Mouse (Mus musculus): Measurements from ENCODE around the gene Nalcn. TPM values are rescaled to one million over a fixed set of nuclear protein-coding genes. Genes with fewer than 3 reads are reported as not detected.

Nalcn gene
- 2.1 TPM for polyA plus RNA-seq (2014; fragmentation: Illumina TruSeq; extraction: RNeasy Lipid Tissue Mini Kit (QIAGEN cat#74804); ENCODE audit: low read depth, low replicate concordance)

GRCm38 (mm10) chr14:123626501-123627179, at the start of gene Nalcn:
TSS of gene Nalcn (minus strand) at chr14:123627144.

GRCm38 (mm10) chr14:123659921-123660385, 33.0 kb upstream of the Nalcn start, which contains the start of gene Itgbl1:
TSS of gene Itgbl1 (plus strand) at chr14:123659971.

Other genes starting within 250 kb of the Nalcn start
- gene Itgbl1, start 32.8 kb upstream of the Nalcn start, polyA plus RNA-seq (2014; fragmentation: Illumina TruSeq; extraction: RNeasy Lipid Tissue Mini Kit (QIAGEN cat#74804); ENCODE audit: low read depth, low replicate concordance) = 14.4 TPM

Data from adipose tissue, adult 10 weeks (tissue).